Mouse (Mus musculus): Measurements from ENCODE around the gene Taf3. TPM values are rescaled to one million over a fixed set of nuclear protein-coding genes. Genes with fewer than 3 reads are reported as not detected.

Gene Taf3
- polyA plus RNA-seq, 1 experiment: 13.8 TPM

DNA sequence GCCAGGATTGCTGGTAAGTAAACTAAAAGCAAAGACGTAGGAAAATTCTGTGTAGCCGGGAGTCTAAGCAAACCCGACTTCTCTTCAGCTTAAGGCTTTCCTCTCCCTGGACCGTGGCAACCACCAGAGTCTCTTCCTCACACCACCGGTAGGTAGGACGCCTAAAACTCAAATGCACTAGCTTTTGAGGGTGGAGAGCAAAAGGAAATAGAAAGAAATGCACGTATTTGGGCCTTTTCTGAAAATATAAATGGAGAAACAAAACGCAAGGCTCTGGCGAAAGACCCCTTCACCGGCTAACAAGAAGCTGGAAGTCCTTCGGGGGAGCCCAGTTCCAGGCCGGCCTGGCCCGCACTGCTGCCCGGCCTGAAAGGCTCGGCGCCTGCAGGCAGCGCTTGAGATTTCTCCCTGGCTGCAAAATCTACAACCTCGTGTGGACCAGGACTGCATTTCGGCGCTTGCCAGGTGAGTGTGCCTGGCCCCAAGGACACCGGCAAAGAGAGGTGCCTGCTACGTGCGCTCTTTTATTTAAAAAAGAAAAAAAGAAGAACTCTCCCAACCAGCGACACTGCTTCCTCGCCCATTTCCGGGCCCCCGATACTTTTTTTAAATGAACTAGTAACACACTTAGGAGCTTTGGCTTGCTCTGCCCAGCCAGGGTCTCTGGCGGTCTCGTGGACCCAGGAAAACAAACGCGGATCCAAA is 171.6 kb downstream of the Taf3 start:
- no peak for DNase-seq (ENCODE audit: low spot score)

DNA sequence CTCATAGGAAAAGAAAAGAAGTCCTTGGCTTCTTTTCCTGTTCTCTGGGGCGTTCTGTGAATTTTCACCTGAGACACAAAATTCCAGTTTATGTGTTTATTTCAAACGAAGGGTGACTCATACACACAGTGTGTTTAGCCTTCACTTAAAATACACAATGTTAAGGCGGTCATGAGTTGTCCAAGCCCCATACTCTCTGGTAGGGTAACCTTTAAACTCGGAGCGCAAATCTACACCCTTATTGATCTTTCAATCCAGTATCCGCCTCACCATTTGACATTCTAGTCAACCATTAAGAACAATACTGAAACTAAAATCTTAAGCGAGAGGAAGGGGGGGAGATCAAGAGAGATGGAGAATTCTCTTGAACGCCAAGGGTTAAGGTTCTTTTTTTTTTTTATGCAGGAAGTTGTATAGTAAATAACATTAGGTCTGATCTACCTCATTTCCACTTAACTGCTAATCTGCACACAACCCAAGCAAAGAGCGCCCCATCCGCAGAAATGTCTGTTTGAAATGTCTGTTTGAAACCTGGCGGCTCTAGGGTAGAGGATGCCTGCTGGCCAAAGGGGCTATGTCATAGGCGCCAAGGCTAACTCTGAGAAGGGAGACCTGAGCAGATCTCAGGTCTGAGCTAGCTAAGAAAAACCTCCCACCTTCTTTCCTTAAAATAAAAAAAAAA is 172.6 kb downstream of the Taf3 start:
- DNase-seq (ENCODE audit: low spot score): no peak

DNA sequence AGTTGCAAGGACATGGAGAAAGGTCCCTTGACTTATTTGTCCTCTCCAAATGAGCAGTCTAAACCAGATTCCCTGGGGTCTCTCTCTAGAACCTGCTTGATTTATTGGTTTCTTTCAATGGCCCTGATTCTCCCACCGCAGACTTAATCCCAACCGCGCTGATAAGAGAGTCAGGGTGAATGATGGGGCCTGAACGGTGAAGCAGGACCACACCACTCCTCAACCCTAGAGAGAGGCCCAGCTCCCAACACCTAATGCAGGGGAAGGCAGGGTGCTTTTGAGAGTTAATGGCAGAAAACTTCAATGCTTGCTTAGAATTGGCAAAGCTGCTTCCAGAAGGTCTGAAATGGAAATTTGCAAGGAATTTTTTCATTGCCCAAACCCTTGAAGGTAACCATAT is 173.2 kb downstream of the Taf3 start:
- no peak for DNase-seq (ENCODE audit: low spot score)

DNA sequence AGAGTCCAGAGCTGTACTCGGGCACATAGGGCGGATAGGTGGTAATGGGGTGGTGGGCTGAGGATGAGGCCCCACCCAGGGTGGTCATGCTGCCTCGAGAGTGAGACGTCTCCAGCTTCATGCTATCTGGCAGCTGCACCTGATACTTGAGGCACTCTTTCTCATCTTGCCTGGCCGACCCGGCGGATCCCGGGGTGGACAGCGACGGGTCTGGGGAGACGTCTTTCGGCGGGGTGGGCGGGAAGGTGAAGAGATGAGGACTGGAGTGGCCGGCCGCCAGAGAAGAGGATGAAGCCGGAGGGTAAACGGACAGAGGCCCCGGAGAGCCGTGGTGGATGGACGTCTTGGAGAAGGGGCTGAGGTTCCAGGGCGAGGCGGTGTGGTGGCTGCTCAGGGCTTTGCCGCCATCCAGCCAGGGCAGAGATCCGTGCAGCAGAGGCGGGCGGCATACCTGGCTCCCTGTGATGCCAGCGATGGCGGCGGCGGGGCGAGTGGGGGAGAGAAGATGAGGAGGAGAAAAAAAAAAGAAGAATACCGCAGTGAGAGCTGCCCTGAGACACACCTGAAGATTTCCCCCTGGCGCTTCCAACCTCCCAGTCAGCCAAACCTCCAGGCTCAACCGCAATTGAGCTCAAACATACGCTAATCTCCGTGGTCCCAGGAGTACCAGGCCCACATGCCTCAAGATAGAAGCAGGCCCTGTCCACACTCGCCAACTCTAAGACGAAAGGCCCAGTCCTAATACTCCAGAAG is 173.8 kb downstream of the Taf3 start:
- no peak for DNase-seq (ENCODE audit: low spot score)

DNA sequence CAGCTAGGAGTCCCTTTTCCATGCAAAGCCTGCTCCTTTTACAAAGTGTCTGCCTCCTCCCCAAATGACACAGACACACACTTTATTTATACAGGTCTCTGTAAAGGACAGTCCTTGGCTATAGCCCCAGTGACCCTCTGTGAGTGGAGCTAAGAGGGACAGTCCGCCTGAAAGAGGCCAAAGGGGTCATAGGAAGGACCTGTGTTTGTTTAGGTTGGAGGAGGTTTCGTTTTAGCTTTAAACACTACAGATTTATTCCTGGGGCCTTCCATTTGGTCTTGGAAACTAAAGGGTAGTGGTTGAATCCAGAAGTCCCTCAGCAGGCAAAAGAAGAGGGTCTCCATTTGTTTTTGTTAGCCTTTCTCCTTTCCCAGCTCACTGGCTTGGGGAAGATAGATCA is 174.6 kb downstream of the Taf3 start:
- no peak for DNase-seq (ENCODE audit: low spot score)

DNA sequence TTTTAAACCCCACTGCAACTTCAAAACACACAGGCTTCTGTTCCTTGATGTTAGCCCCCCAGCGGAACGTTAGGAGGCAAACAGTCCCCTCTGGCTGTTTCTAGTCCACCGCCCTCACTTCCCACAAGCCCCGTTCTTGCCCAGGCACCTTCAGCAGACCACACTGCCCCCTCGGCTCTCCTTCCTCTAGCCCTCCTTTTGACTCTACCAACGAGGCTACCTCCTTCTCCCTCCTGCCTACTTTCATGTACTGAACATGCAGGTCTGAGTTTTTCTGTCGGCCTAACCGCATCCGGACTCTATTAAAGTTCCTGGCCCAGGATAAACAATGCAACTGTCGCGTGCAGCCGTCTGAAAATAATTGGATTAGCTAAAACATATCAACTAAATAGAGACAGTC is 175.7 kb downstream of the Taf3 start:
- DNase-seq (ENCODE audit: low spot score): no peak

DNA sequence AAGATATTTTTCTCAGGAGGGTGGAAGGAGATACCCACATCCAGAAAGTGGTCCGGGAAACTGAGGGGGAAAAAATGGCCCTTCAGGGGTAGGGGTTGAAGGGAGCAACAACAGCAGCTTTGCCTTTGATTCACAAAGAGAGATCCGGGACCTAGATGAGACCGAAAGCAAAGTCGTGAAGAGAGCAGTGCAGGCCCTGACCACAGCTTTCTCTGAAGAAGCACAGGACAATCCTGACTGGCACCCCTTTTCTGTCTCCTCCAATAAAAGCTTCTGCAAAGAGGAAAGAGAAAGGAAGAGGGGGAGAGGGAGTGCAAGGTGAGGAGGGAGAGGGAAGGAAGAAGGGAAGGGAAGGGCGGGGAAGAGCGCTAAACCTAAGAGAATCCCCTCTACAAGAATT is 176.6 kb downstream of the Taf3 start:
- DNase-seq (ENCODE audit: low spot score): no peak

DNA sequence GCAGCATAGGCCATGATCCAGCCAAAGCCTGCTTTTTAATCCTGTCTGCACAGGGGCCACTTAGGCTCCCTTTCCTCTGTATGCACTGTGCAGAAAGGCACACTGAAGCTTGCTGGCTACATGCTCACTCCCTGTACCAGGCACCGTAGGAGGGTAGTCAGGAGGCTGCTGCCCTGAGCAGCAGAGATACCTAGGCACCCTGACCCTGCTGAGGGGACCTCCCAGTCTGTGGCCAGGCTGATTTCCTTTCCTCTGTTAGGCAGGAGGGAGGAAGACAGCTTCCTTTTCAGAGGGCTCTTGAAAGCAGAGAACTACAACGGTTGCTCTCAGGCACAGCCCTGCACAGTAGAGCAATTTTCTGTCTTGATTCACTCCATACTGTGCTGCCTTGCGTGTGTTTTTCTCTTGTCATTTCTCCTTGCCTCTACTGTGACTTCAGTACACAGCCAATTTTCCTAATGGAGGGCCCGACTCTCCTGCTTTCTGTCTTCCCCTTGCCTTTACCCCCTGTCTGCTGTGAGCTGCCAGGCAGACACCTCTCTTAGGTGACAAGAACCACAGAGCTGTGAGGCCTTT is 177.2 kb downstream of the Taf3 start:
- DNase-seq (ENCODE audit: low spot score): no peak

DNA sequence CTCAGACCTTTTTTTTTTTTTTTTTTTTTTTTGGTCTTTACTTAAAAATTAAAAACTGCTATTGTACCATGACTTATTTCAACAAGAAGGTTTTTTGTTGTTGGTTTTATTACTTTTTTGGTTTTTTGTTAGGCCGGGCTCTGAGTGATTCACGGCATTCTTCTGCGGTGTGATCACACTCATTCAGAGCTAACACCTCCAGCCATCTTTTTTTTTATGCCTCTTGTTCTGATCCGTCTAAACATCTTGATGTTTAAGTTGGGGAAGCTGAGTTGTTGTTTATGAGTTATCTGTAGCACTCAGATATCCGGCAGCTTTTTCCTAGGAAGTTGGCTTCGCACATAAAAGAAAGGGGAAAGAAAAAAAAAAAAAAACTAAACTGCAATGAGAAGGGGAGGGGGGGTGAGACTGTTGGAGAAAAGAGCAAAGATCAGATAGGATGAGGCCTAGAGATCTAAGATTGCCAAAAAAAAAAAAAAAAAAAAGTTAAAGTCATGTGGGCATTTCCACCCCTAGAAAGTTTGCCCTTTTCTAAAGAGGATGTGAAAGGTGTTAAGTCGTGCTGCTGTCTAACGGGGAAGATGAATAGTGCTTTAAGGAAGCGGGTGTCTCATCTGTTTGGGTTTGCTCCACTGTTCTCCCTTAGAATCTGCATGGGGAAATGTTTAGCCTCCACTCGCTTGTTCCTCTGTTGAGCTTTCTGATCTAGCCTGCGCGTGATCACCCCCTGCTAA is 181.1 kb downstream of the Taf3 start:
- no peak for DNase-seq (ENCODE audit: low spot score)

Other genes starting within 250 kb of the Taf3 start
- gene 4930412O13Rik, start 167.3 kb downstream of the Taf3 start, polyA plus RNA-seq (2012; rRNA removed): 12.3 and 23.2 TPM in 2 replicates
- 15.6 and 15.8 TPM in 2 replicates for gene 9230102O04Rik, start 159.1 kb downstream of the Taf3 start, polyA plus RNA-seq (2012; rRNA removed)
- gene Gata3, start 158.6 kb downstream of the Taf3 start, polyA plus RNA-seq (2012; rRNA removed): 60.3 and 78.8 TPM in 2 replicates
- gene Atp5c1, start 31.9 kb upstream of the Taf3 start, polyA plus RNA-seq (2012; rRNA removed): 350 and 383 TPM in 2 replicates
- gene Kin, start 32.0 kb upstream of the Taf3 start, polyA plus RNA-seq (2012; rRNA removed): 16.3 and 18.8 TPM in 2 replicates
- gene Itih2, start 82.8 kb upstream of the Taf3 start, polyA plus RNA-seq (2012; rRNA removed): 3.4 and 4.2 TPM in 2 replicates
- 96.2 and 115 TPM in 2 replicates for gene Itih5, start 105.0 kb upstream of the Taf3 start, polyA plus RNA-seq (2012; rRNA removed)